Mouse (Mus musculus) CD4-positive naive resting alpha-beta T cell, adult 76 days (primary cell): Measurements from ENCODE around the gene Fgb. TPM values are rescaled to one million over a fixed set of nuclear protein-coding genes. Genes with fewer than 3 reads are reported as not detected.

Experiments
- total RNA-seq: library from RNA; stranded (reverse); gene quantifications from one replicate; pipeline ENCODE4 v1.2.4, GENCODE M21; 2023

The Fgb gene
- total RNA-seq: not detected

DNA sequence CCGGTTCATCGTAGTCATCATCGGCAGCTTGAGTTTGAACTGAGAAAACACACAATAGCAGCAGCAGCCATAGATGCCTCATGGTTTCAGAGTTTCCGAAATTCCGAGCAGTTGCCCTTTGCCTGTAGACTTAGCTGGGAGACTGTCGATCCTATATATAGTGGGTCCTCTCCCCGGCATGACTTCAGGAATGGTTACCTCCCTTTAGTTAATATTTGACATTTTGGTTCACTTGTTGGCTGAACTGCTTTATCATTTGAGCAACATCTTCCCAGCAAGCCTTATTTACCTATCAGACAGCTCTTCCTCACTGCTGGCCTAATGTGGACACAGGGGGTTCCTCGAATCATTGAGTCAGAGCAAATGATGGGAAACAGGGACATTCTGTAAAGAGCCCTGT is at the start of gene Fgb:
TSS of gene Fgb (minus strand) at position 184 of the 400 bp plus-strand sequence.

DNA sequence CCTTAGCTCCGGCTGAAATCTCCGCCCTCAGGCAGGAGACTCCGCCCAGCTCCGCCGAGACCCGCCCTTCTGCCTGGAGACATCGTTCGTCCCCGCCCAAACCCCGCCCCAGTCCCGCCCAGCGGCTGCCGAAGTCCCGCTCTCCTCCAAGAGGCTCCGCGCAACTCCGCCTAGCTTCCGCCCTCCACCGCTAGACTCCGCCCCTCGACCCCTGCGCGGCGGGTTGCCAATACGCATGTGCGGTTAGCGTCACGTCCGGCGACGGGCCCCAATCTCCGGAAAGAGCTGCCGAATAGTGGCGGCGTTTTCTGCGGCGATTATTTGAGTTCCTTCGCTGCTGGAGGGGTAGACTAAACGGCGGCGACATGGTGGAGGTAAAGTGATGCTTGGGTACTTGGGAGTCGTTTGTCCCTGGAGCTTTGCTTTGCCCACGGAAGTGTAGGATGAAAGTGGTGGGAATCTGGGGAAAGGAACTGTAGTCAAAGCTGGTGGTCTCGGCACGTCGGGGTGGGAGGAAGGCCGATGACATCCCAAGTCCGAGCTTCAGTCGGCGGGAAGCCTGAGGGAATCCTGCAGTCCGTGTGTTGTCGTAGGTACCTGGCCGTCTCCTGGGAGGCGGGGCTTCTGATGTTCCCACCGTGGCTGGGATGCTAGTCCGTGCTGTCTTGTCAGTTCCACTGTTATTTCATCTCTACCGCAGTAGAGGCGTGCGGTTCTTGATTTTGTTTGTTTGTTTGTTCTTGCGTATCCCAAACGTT is 5.8 kb upstream of the Fgb start, which contains the start of gene Plrg1:
TSS of gene Plrg1 (plus strand) at position 242 of the 758 bp plus-strand sequence.

DNA sequence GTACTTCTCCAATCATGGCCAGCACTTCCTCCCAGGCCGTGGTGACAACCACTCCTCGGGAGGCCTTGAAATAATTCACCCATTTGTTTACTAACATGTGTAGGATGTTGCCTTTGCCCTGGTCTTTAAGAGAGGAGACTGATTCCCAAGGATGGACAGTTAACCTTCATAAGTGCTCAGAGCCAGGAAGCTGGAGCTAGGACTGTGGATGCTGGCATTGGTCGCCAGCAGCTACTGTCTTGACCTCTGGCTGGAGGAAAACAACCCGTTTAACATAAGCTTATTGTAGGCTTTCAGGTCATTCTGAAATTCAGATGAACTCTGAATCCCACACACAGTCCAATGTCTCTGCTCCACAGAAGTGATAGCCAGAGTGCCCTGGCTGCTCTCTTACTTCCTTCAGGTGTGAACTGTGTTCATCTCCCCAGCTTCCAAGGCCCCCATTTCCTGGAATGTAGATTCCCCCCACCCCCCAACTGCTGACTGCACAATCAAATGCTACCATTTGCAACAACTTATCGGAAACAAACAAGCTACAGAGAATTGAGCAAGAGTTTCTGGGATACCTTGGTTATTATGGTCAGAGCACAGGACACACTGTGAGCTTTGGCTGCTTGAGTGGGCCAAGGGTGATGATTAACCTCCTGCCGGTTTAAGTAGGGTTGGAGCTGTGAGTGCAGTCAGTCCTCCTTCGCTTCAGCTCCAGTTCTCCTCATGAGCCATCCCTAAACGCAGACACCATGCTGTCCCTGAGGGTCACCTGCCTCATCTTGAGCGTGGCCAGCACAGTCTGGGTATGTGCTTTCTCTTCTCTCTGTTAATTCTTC is 24.0 kb downstream of the Fgb start, which contains the start of gene Fga:
TSS of gene Fga (plus strand) at position 602 of the 827 bp plus-strand sequence.

DNA sequence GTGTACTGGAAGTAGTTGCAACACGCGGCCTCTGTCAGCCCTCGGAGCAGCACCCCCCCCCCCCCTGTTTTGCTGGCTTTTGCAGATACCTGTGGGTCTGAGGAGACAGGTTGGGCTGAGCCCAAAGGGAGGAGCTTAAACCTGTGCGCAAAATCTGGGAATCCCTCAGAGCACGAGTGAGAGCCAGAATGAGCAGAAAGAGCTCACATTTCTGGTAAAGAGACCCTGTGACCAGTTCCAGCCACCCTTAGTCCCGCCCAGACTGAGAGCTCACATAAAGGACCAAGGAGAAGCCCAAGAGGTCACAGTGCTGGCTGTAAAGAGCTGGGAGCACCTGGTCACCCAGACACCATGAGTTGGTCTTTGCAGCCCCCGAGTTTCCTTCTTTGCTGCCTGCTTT is 42.1 kb downstream of the Fgb start, which contains the start of gene Fgg:
TSS of gene Fgg (plus strand) at position 168 of the 400 bp plus-strand sequence.

Other genes starting within 250 kb of the Fgb start
- not detected for gene Rbm46, start 173.4 kb downstream of the Fgb start, total RNA-seq
- gene Lrat, start 145.9 kb downstream of the Fgb start, total RNA-seq: not detected
- not detected for gene Fgg, start 42.1 kb downstream of the Fgb start, total RNA-seq
- not detected for gene Fga, start 23.8 kb downstream of the Fgb start, total RNA-seq
- gene Plrg1, start 5.7 kb upstream of the Fgb start, total RNA-seq: 64.1 TPM
- gene Dchs2, start 78.1 kb upstream of the Fgb start, total RNA-seq: not detected